Mouse (Mus musculus): ENCODE data around the gene Kdr.

- TF ChIP-seq CTCF (IDR thresholded peaks at IDR 0.05; ENCODE audit: low read depth) (no peak), EP300 (IDR thresholded peaks at IDR 0.05; ENCODE audit: low read depth) (no peak)
These were observed 551 bp downstream of the Kdr start for GRCm38 (mm10) chr5:75977441-75978373.
